Mouse (Mus musculus) stomach, postnatal 0 days (tissue): ENCODE measurements around the gene Pkp3. TPM values are rescaled to one million over a fixed set of nuclear protein-coding genes. Genes with fewer than 3 reads are reported as not detected.

Experiments
- ATAC-seq: fragments of 200-750 bp; cut with Nextera tagmentation; 2 replicates; pipeline ENCODE4 v1.8.0; 2017; ENCODE audit not compliant: low FRiP score, low TSS enrichment
- DNase-seq: peaks from one replicate; pipeline ENCODE4 v3.0.0-alpha.2; 2016; ENCODE audit warnings: low spot score
- H3K27ac ChIP-seq: fragments of 300-500 bp; sonication (generic); replicated peaks from 2 replicates; pipeline ENCODE4 v1.5.1; 2014; ENCODE audit warnings: mild to moderate bottlenecking, control low read depth
- H3K27me3 ChIP-seq: fragments of 300-500 bp; sonication (generic); 2 replicates; pipeline ENCODE4 v1.6.1; 2014; ENCODE audit warnings: low read length; ENCODE audit not compliant: control insufficient read depth, insufficient read depth
- H3K36me3 ChIP-seq: fragments of 300-500 bp; sonication (generic); 2 replicates; pipeline ENCODE4 v1.6.1; 2014; ENCODE audit warnings: low read length, mixed read lengths; ENCODE audit not compliant: control insufficient read depth, insufficient read depth
- H3K4me1 ChIP-seq: fragments of 300-500 bp; sonication (generic); replicated peaks from 2 replicates; pipeline ENCODE4 v1.6.1; 2014; ENCODE audit warnings: antibody characterized with exemption; ENCODE audit not compliant: control insufficient read depth, insufficient read depth
- H3K4me2 ChIP-seq: fragments of 300-500 bp; sonication (generic); replicated peaks from 2 replicates; pipeline ENCODE4 v1.6.1; 2014; ENCODE audit warnings: low read depth, mild to moderate bottlenecking, control low read depth, moderate library complexity
- H3K4me3 ChIP-seq: fragments of 300-500 bp; sonication (generic); 2 replicates; pipeline ENCODE4 v1.5.1; 2014; ENCODE audit warnings: low read depth, low read length, control low read depth
- H3K9ac ChIP-seq: fragments of 300-500 bp; sonication (generic); 2 replicates; pipeline ENCODE4 v1.6.1; 2014; ENCODE audit warnings: mild to moderate bottlenecking, low read length, control low read depth, mixed read lengths
- H3K9me3 ChIP-seq: fragments of 300-500 bp; sonication (generic); 2 replicates; pipeline ENCODE4 v1.6.1; 2016; ENCODE audit warnings: low read length; ENCODE audit not compliant: control insufficient read depth
- CTCF ChIP-seq: IDR thresholded peaks from 2 replicates; pipeline ENCODE4 v1.5.1; 2016; ENCODE audit warnings: antibody characterized with exemption, low read depth, mild to moderate bottlenecking, moderate library complexity
- EP300 ChIP-seq: optimal IDR thresholded peaks from 2 replicates; pipeline ENCODE3; 2016; ENCODE audit warnings: antibody characterized with exemption
- WGBS: fragments of 180-500 bp; shearing (Covaris S2); extraction: QIAGEN DNeasy Blood & Tissue Kit; methylation state at CpG from one replicate; pipeline ENCODE4 v1.1.7; 2014; 5-methylcytosine and 5-hydroxymethylcytosine counted together
- polyA plus RNA-seq: library from polyadenylated mRNA; unstranded; fragments of >200 nt; fragmentation: Nextera tagmentation; extraction: Ambion mirVana; gene quantifications from 2 replicates; pipeline ENCODE4 v1.2.1, GENCODE M21; 2015

Pkp3 gene
- polyA plus RNA-seq, 1 experiment from 2014 or later: 97.9 TPM

- 80% methylated on average over 19 of the region's 19 CpGs for WGBS
- no peaks in the 10 kb centered on the region for H3K4me1 ChIP-seq
- DNase-seq: no peak
- TF ChIP-seq EP300 (no peak), CTCF (no peak)
- ATAC-seq: no peak
- H3K36me3 ChIP-seq: no peaks in the 10 kb centered on the region
- H3K27me3 ChIP-seq: no peaks in the 10 kb centered on the region
- no peaks in the 10 kb centered on the region for H3K9me3 ChIP-seq
- H3K4me2 ChIP-seq: no peak overlapping the region
- no peak overlapping the region for H3K4me3 ChIP-seq
- no peak overlapping the region for H3K27ac ChIP-seq
- H3K9ac ChIP-seq: no peak overlapping the region
These were observed 9.7 kb upstream of the Pkp3 start for GRCm38 (mm10) chr7:141068351-141068750.

GRCm38 (mm10) chr7:141070058-141070862 lies 7.8 kb upstream of the Pkp3 start:
- 4% methylated on average over 50 of the region's 51 CpGs for WGBS
- Histone ChIP-seq H3K27ac (no peak overlapping the region), H3K9me3 (no peaks in the 10 kb centered on the region), H3K4me1 (no peaks in the 10 kb centered on the region), H3K9ac (peak overlapping the region; percentile 48; the same call in 1 of the 2 replicates), H3K4me2 (peak overlapping the region; percentile 57), H3K36me3 (no peaks in the 10 kb centered on the region), H3K4me3 (peak overlapping the region; percentile 35), H3K27me3 (no peaks in the 10 kb centered on the region)
- DNase-seq (peak; percentile 84), ATAC-seq (peak; percentile 15; the same call in 1 of the 2 replicates)
- TF ChIP-seq CTCF: peak; percentile 93
- no peak for TF ChIP-seq EP300

- DNase-seq (peak; percentile 74), ATAC-seq (peak; percentile 40; the same call in 1 of the 2 replicates)
- Histone ChIP-seq H3K4me1 (no peaks in the 10 kb centered on the region), H3K9me3 (no peaks in the 10 kb centered on the region), H3K4me2 (no peak overlapping the region), H3K4me3 (no peak overlapping the region), H3K27me3 (no peaks in the 10 kb centered on the region), H3K9ac (no peak overlapping the region), H3K27ac (no peak overlapping the region), H3K36me3 (no peaks in the 10 kb centered on the region)
- 31% methylated on average over 23 of the region's 23 CpGs for WGBS
- TF ChIP-seq EP300 (no peak), CTCF (peak; percentile 80)
These were observed 5.8 kb upstream of the Pkp3 start for GRCm38 (mm10) chr7:141072017-141072745.

- H3K4me2 ChIP-seq: no peak overlapping the region
- H3K36me3 ChIP-seq: no peaks in the 10 kb centered on the region
- ATAC-seq (no peak), DNase-seq (no peak)
- no peaks in the 10 kb centered on the region for H3K27me3 ChIP-seq
- no peaks in the 10 kb centered on the region for H3K9me3 ChIP-seq
- no peaks in the 10 kb centered on the region for H3K4me1 ChIP-seq
- TF ChIP-seq EP300: no peak
- no peak for TF ChIP-seq CTCF
- WGBS: 73% methylated on average over 4 of the region's 4 CpGs
- no peak overlapping the region for H3K4me3 ChIP-seq
- H3K27ac ChIP-seq: no peak overlapping the region
- H3K9ac ChIP-seq: no peak overlapping the region
These were observed 4.2 kb upstream of the Pkp3 start for GRCm38 (mm10) chr7:141073782-141074181.

GRCm38 (mm10) chr7:141078876-141079275 lies 858 bp downstream of the Pkp3 start:
- H3K36me3 ChIP-seq: 0 out of 2 replicates have a peak, but pooled peaks cover 3% of the 10 kb centered on the region
- no peak overlapping the region for H3K4me3 ChIP-seq
- peak overlapping the region; percentile 93 for H3K27ac ChIP-seq
- peak overlapping the region; percentile 72; the same call in 1 of the 2 replicates for H3K9ac ChIP-seq
- DNase-seq: no peak
- no peaks in the 10 kb centered on the region for H3K27me3 ChIP-seq
- H3K4me1 ChIP-seq: no peaks in the 10 kb centered on the region
- H3K9me3 ChIP-seq: no peaks in the 10 kb centered on the region
- WGBS: 60% methylated on average over 4 of the region's 4 CpGs
- peak overlapping the region; percentile 53 for H3K4me2 ChIP-seq
- ATAC-seq: no peak
- TF ChIP-seq CTCF (no peak), EP300 (peak; percentile 16)
